Mouse (Mus musculus) liver, embryonic 16.5 days (tissue): ENCODE results near the gene Hipk2. TPM values are rescaled to one million over a fixed set of nuclear protein-coding genes. Genes with fewer than 3 reads are reported as not detected.

Source experiments
- ATAC-seq: fragments of 200-750 bp; cut with Nextera tagmentation; 2 replicates; pipeline ENCODE4 v1.8.0; 2017; ENCODE audit warnings: low read depth, mild to moderate bottlenecking, moderate number of reproducible peaks, moderate library complexity
- H3K27ac ChIP-seq: fragments of 300-500 bp; sonication (generic); 2 replicates; pipeline ENCODE4 v1.5.1; 2014; ENCODE audit warnings: mild to moderate bottlenecking, low read length
- H3K27me3 ChIP-seq: fragments of 300-500 bp; sonication (generic); 2 replicates; pipeline ENCODE4 v1.6.1; 2014; ENCODE audit warnings: low read depth, low read length, mixed read lengths; ENCODE audit not compliant: control insufficient read depth, insufficient read depth
- H3K36me3 ChIP-seq: fragments of 300-500 bp; sonication (generic); 2 replicates; pipeline ENCODE4 v1.6.1; 2014; ENCODE audit warnings: mild to moderate bottlenecking; ENCODE audit not compliant: control insufficient read depth, insufficient read depth
- H3K4me1 ChIP-seq: fragments of 300-500 bp; sonication (generic); 2 replicates; pipeline ENCODE4 v1.6.1; 2014; ENCODE audit warnings: low read depth, low read length, mixed read lengths; ENCODE audit not compliant: control insufficient read depth
- H3K4me2 ChIP-seq: fragments of 300-500 bp; sonication (generic); 2 replicates; pipeline ENCODE4 v1.6.1; 2014; ENCODE audit warnings: low read depth, low read length, mixed read lengths
- H3K4me3 ChIP-seq: fragments of 300-500 bp; sonication (generic); 2 replicates; pipeline ENCODE4 v1.5.1; 2014; ENCODE audit warnings: low read depth, mild to moderate bottlenecking, low read length
- H3K9ac ChIP-seq: fragments of 300-500 bp; sonication (generic); 2 replicates; pipeline ENCODE4 v1.6.1; 2014; ENCODE audit warnings: low read depth, low read length
- H3K9me3 ChIP-seq: fragments of 300-500 bp; sonication (generic); replicated peaks from 2 replicates; pipeline ENCODE4 v1.6.1; 2016; ENCODE audit warnings: low read length; ENCODE audit not compliant: control insufficient read depth
- WGBS: fragments of 180-500 bp; shearing (Covaris S2); extraction: QIAGEN DNeasy Blood & Tissue Kit; methylation state at CpG from one replicate; pipeline ENCODE4 v1.1.7; 2014; ENCODE audit not compliant: insufficient replicate concordance; 5-methylcytosine and 5-hydroxymethylcytosine counted together
- polyA plus RNA-seq: library from polyadenylated mRNA; unstranded; fragments of >200 nt; fragmentation: Nextera tagmentation; extraction: Ambion mirVana; gene quantifications from 2 replicates; pipeline ENCODE4 v1.2.1, GENCODE M21; 2015

Gene Hipk2
- polyA plus RNA-seq, 1 experiment from 2014 or later: 19.8 TPM

DNA sequence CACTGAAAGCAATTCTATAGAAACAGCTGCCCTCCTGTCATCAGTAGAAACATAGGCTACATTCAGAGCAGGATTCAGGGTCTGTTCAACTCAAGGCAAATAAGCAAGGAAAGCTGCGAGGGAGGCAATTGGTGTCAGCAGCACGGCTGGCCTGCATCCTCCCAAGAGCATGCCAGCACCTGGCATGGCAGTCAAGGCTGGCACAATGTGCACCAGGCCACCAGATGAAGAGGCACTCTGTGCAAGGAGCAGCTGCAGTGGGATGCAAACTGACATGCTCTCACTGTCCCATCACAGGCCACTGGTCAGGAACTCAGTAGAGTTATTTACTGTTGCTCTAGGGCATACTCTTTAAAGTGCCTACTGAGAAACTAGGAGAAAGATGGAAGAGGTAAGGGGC lies 35.6 kb downstream of the Hipk2 start:
- Histone ChIP-seq H3K27me3 (no peaks in the 10 kb centered on the region), H3K27ac (no peak overlapping the region), H3K4me3 (no peak overlapping the region), H3K4me1 (peaks cover 35% of the 10 kb centered on the region), H3K36me3 (peaks cover 10% of the 10 kb centered on the region), H3K9me3 (no peaks in the 10 kb centered on the region), H3K9ac (no peak overlapping the region), H3K4me2 (no peak overlapping the region)
- no peak for ATAC-seq
- 85% methylated on average over 2 of the region's 2 CpGs for WGBS

GRCm38 (mm10) chr6:38839891-38840290 lies 36.1 kb downstream of the Hipk2 start:
- WGBS: 75% methylated on average over 4 of the region's 4 CpGs
- Histone ChIP-seq H3K9ac (no peak overlapping the region), H3K27me3 (no peaks in the 10 kb centered on the region), H3K9me3 (no peaks in the 10 kb centered on the region), H3K36me3 (peaks cover 10% of the 10 kb centered on the region), H3K4me2 (no peak overlapping the region), H3K4me3 (no peak overlapping the region), H3K27ac (no peak overlapping the region), H3K4me1 (peaks cover 38% of the 10 kb centered on the region)
- ATAC-seq: no peak

DNA sequence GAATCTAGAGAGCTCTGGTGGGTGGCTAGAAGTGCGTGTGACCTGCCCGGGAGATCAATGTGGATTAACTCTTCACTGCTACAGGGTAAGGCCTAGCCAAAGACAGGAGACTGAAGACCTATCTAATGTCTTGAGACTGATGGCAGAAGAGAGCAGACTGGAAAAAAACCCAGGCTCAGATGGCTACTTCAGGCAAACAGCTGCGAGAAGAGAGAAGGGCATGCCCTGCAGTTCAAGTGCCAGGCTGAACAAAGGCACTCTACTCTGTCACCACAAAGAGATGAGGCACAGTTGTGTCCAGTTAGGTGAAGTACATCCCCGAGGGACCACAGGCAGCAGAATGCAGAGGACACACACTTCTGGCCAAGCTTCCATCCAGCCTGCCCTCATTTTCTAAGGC lies 37.9 kb downstream of the Hipk2 start:
- Histone ChIP-seq H3K9ac (no peak overlapping the region), H3K27ac (no peak overlapping the region), H3K27me3 (no peaks in the 10 kb centered on the region), H3K4me2 (no peak overlapping the region), H3K4me3 (no peak overlapping the region), H3K36me3 (peaks cover 10% of the 10 kb centered on the region), H3K9me3 (no peaks in the 10 kb centered on the region), H3K4me1 (peaks cover 54% of the 10 kb centered on the region)
- no peak for ATAC-seq
- WGBS: 88% methylated on average over 4 of the region's 4 CpGs

GRCm38 (mm10) chr6:38835217-38835616 lies 40.7 kb downstream of the Hipk2 start:
- peaks cover 58% of the 10 kb centered on the region for H3K4me1 ChIP-seq
- H3K4me2 ChIP-seq: peak overlapping the region; percentile 44
- H3K27me3 ChIP-seq: no peaks in the 10 kb centered on the region
- 19% methylated on average over 1 of the region's 1 CpGs for WGBS
- H3K4me3 ChIP-seq: peak overlapping the region; percentile 10
- H3K27ac ChIP-seq: peak overlapping the region; percentile 76
- H3K36me3 ChIP-seq: peaks cover 10% of the 10 kb centered on the region
- no peaks in the 10 kb centered on the region for H3K9me3 ChIP-seq
- peak; percentile 96 for ATAC-seq
- H3K9ac ChIP-seq: no peak overlapping the region

- no peaks in the 10 kb centered on the region for H3K27me3 ChIP-seq
- WGBS: 21% methylated on average over 2 of the region's 2 CpGs
- H3K4me2 ChIP-seq: peak overlapping the region; percentile 44; the same call in 1 of the 2 replicates
- H3K36me3 ChIP-seq: peaks cover 7% of the 10 kb centered on the region
- H3K4me1 ChIP-seq: peaks cover 58% of the 10 kb centered on the region
- no peaks in the 10 kb centered on the region for H3K9me3 ChIP-seq
- no peak overlapping the region for H3K4me3 ChIP-seq
- ATAC-seq: peak; percentile 47
- peak overlapping the region; percentile 29 for H3K9ac ChIP-seq
- peak overlapping the region; percentile 76 for H3K27ac ChIP-seq
Measured at GRCm38 (mm10) chr6:38834727-38835126, 41.2 kb downstream of the Hipk2 start.

- H3K4me3 ChIP-seq: no peak overlapping the region
- no peaks in the 10 kb centered on the region for H3K9me3 ChIP-seq
- peaks cover 61% of the 10 kb centered on the region for H3K4me1 ChIP-seq
- H3K27ac ChIP-seq: peak overlapping the region; percentile 60
- no peak overlapping the region for H3K4me2 ChIP-seq
- no peaks in the 10 kb centered on the region for H3K27me3 ChIP-seq
- ATAC-seq: no peak
- H3K9ac ChIP-seq: no peak overlapping the region
- peaks cover 4% of the 10 kb centered on the region; the same call in 1 of the 2 replicates for H3K36me3 ChIP-seq
- 87% methylated on average over 3 of the region's 3 CpGs for WGBS
Measured at GRCm38 (mm10) chr6:38833721-38834120, 42.2 kb downstream of the Hipk2 start.

DNA sequence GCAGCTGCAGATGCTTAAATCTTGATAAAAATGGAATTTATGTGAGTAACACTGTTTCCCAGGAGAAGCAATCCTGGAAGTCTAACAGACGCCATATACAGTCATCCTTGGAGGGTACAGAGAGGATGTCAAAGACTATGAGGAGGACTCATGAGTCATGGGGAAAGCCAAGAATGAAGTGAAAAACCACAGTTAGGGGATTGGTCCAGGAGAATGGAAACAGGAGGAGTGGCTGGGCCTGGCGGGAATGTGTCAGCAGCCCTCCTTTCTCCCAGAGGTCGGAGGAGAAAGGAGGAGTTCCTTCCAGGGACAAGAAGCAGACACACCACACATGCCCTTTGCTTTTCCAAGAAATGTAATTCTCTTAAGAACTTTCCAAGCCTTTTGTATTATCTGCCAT lies 46.5 kb downstream of the Hipk2 start:
- no peak for ATAC-seq
- H3K27ac ChIP-seq: no peak overlapping the region
- H3K9me3 ChIP-seq: no peaks in the 10 kb centered on the region
- peaks cover 3% of the 10 kb centered on the region; the same call in 1 of the 2 replicates for H3K36me3 ChIP-seq
- 70% methylated on average over 3 of the region's 3 CpGs for WGBS
- H3K4me3 ChIP-seq: no peak overlapping the region
- no peak overlapping the region for H3K9ac ChIP-seq
- peaks cover 46% of the 10 kb centered on the region for H3K4me1 ChIP-seq
- H3K27me3 ChIP-seq: no peaks in the 10 kb centered on the region
- no peak overlapping the region for H3K4me2 ChIP-seq

DNA sequence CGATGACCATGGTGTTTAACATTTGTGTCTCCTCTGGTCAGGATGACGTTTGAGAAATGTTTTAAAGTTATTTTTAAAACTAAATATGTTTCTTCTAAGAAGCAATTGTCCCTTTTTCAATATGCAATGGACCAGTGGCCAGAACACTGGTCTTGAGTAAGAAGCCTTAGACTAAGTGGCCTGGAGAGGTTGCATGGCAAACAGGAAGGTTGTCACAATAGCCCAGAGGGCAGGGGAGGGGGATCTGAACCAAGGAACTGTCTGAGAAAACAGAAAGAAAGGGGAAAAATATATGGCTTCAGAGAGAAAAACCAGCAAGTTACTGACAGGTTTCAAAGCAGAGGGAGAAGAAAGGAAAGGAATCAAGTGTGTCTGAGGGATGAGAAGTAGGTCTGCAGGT lies 47.8 kb downstream of the Hipk2 start:
- Histone ChIP-seq H3K4me1 (peaks cover 45% of the 10 kb centered on the region), H3K27me3 (no peaks in the 10 kb centered on the region), H3K4me3 (no peak overlapping the region), H3K9me3 (no peaks in the 10 kb centered on the region), H3K4me2 (no peak overlapping the region), H3K36me3 (peaks cover 3% of the 10 kb centered on the region; the same call in 1 of the 2 replicates), H3K9ac (no peak overlapping the region; the same call in 1 of the 2 replicates), H3K27ac (peak overlapping the region; percentile 65)
- ATAC-seq: no peak
- 63% methylated on average over 2 of the region's 2 CpGs for WGBS

DNA sequence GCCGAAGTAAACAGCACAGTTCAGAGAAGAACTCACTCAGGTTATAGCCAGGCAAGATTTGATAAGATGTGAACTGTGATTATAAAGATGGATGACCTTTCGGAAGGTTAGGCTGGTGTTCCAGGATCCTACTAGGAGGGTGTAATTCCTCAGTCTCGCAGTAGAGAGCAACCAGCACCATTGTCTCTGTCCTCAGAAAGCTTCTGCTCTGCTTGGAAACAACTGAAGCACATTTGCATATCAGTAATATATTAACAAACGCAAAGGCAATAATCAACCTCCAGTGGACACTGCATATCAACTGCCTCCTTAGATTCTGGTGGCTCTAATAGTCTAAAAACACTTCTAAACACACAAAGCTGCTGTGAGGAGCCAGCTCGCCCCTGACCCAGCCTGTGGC lies 48.5 kb downstream of the Hipk2 start:
- no peak for ATAC-seq
- Histone ChIP-seq H3K4me3 (no peak overlapping the region), H3K36me3 (peaks cover 3% of the 10 kb centered on the region; the same call in 1 of the 2 replicates), H3K27me3 (no peaks in the 10 kb centered on the region), H3K4me2 (no peak overlapping the region), H3K9ac (no peak overlapping the region; the same call in 1 of the 2 replicates), H3K4me1 (peaks cover 45% of the 10 kb centered on the region), H3K9me3 (no peaks in the 10 kb centered on the region), H3K27ac (peak overlapping the region; percentile 65)
- 62% methylated on average over 5 of the region's 5 CpGs for WGBS
